ENCODE assay signal across 8 mouse cellular contexts in the genomic region with DNA sequence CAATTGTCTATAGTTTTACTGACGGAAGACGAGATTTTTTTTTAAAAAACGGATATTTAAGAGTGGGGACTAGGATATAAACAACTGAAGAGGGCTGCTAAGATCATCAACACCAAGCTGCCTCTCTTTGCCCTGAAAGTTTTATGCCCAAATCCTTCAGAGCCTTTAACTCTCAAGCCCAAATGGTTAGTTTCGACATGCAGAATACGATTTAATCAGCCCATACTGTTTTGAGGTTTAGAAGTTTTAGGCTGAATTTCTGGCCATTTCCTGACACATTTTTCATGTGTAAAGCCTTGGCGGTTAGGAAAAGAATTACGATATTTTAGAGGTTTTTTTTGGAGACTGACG. TPM values are rescaled to one million over a fixed set of nuclear protein-coding genes. Genes with fewer than 3 reads are reported as not detected.
DNase-seq lines count a peak whose midpoint lies in the region; ATAC-seq and TF ChIP-seq lines count a peak whose summit lies in the region.

No protein-coding gene starts in this region.

- no peak; the same call in 1 of the 2 replicates for ATAC-seq in heart, postnatal 0 days (ENCODE audit: insufficient read depth, low read depth)

- no peaks in the 10 kb centered on the region for H3K36me3 ChIP-seq in heart, embryonic 10.5 days
- no peaks in the 10 kb centered on the region; the same call in 1 of the 2 replicates for H3K36me3 ChIP-seq in ES-E14 (ENCODE audit: control insufficient read depth, insufficient read depth, low read length, poor library complexity, severe bottlenecking)
- no peaks in the 10 kb centered on the region; the same call in 1 of the 2 replicates for H3K36me3 ChIP-seq in heart, postnatal 0 days (replicated peaks; ENCODE audit: control insufficient read depth, insufficient read depth, low read length)
- no peaks in the 10 kb centered on the region for H3K36me3 ChIP-seq in macrophage (ENCODE audit: inconsistent target)

- DNase-seq in heart, embryonic 10.5 days (ENCODE audit: low spot score): no peak
- DNase-seq in heart, postnatal 10 days: no peak
- DNase-seq in ES-E14 (ENCODE audit: low read depth, low spot score) (no peak), MN1 (ENCODE audit: low spot score) (no peak)
- DNase-seq in heart, postnatal 0 days (ENCODE audit: low spot score): no peak
- no peak for DNase-seq in embryo, embryonic 10.5 days (ENCODE audit: low spot score)
- no peak for DNase-seq in cerebellum, postnatal 25 days

- H3K9ac ChIP-seq in ES-E14 (ENCODE audit: insufficient read depth, low read depth, low read length, poor library complexity, severe bottlenecking): no peak overlapping the region
- H3K9ac ChIP-seq in heart, postnatal 0 days (replicated peaks; ENCODE audit: low read depth, low read length): peak overlapping the region; percentile 73

- peak overlapping the region; percentile 61 for H3K4me2 ChIP-seq in heart, postnatal 0 days (ENCODE audit: low read depth, low read length)

- no peak for TF ChIP-seq CTCF in heart, postnatal 0 days (IDR thresholded peaks at IDR 0.05; ENCODE audit: low read depth)

- H3K27me3 ChIP-seq in heart, embryonic 10.5 days (ENCODE audit: insufficient read depth, poor library complexity, severe bottlenecking): no peaks in the 10 kb centered on the region
- H3K27me3 ChIP-seq in heart, postnatal 0 days (ENCODE audit: control insufficient read depth, insufficient read depth, low read length): no peaks in the 10 kb centered on the region

- intact Hi-C loops in heart, postnatal 10 days (cut with DNase I): loop anchor here (5.0 kb wide), 2 partner anchors 36 to 69 kb away; a partner anchor contains a TSS

- TF ChIP-seq EP300 in heart, postnatal 0 days (IDR thresholded peaks at IDR 0.05; ENCODE audit: low read depth): no peak

- H3K4me1 ChIP-seq in heart, embryonic 10.5 days: peaks cover 17% of the 10 kb centered on the region
- 0 out of 4 replicates have a peak, but pooled peaks cover 0 to 2% of the 10 kb centered on the region in 2 experiments for H3K4me1 ChIP-seq in ES-E14 (ENCODE audit: control insufficient read depth in 2 of 2, insufficient read depth in 2 of 2, low read length in 2 of 2, poor library complexity in 1 of 2)
- H3K4me1 ChIP-seq in heart, postnatal 0 days (ENCODE audit: control insufficient read depth, insufficient read depth): peaks cover 22% of the 10 kb centered on the region

- 50% methylated on average over 8 of the region's 8 CpGs for whole genome bisulfite sequencing in heart, embryonic 10.5 days
- WGBS in heart, postnatal 0 days: 48% methylated on average over 8 of the region's 8 CpGs
- 41% methylated on average over 8 of the region's 8 CpGs for WGBS in macrophage (ENCODE audit: missing documents)

- in situ Hi-C loops in ES-E14 (cut with MboI; ENCODE audit: low sequenced_read_pairs in 2 of 2, unreplicated experiment in 2 of 2): no loop called here

- no peaks in the 10 kb centered on the region for H3K9me3 ChIP-seq in heart, embryonic 10.5 days
- H3K9me3 ChIP-seq in ES-E14 (ENCODE audit: control insufficient read depth, insufficient read depth, low read depth, low read length): peaks cover 10% of the 10 kb centered on the region
- H3K9me3 ChIP-seq in heart, postnatal 0 days (replicated peaks; ENCODE audit: control insufficient read depth, low read length): 0 out of 2 replicates have a peak, but pooled peaks cover 2% of the 10 kb centered on the region

- H3K79me2 ChIP-seq in macrophage (ENCODE audit: inconsistent target): peaks cover 44% of the 10 kb centered on the region

- peak overlapping the region; percentile 92 for H3K4me3 ChIP-seq in heart, embryonic 10.5 days
- H3K4me3 ChIP-seq in ES-E14 (ENCODE audit: insufficient read depth in 1 of 2, low read depth in 1 of 2, low read length in 2 of 2, poor library complexity in 1 of 2, severe bottlenecking in 1 of 2): peak overlapping the region; percentile 75 to 87; a peak in 2 of 4 replicates
- H3K4me3 ChIP-seq in heart, postnatal 0 days (ENCODE audit: low read depth, low read length): peak overlapping the region; percentile 75
- no peak overlapping the region; the same call in 1 of the 2 replicates for H3K4me3 ChIP-seq in macrophage (ENCODE audit: inconsistent target)

- peak overlapping the region; percentile 98; the same call in 1 of the 2 replicates for H3K27ac ChIP-seq in heart, embryonic 10.5 days
- no peak overlapping the region for H3K27ac ChIP-seq in ES-E14 (ENCODE audit: insufficient read depth, low read depth, low read length, poor library complexity, severe bottlenecking)
- peak overlapping the region; percentile 81 for H3K27ac ChIP-seq in heart, postnatal 0 days (ENCODE audit: low read depth)
- 0 out of 2 replicates have a peak overlapping the region, but pooled peaks have one; percentile 17 for H3K27ac ChIP-seq in macrophage

TF ChIP-seq in ES-E14, 5 proteins besides CTCF, POLR2A, EP300 and RAD21:
- TF ChIP-seq ZNF384 (IDR thresholded peaks at IDR 0.05; ENCODE audit: low read depth, low read length) (no peak), ZC3H11A (IDR thresholded peaks at IDR 0.05; ENCODE audit: borderline replicate concordance, low read depth, low read length) (no peak), MAFK (IDR thresholded peaks at IDR 0.05; ENCODE audit: insufficient read depth, low read depth, low read length) (no peak), HCFC1 (IDR thresholded peaks at IDR 0.05; ENCODE audit: borderline replicate concordance, insufficient read depth, low read length) (no peak), CHD2 (IDR thresholded peaks at IDR 0.05; ENCODE audit: low read depth, low read length) (no peak)

RNA-seq across cellular contexts. Expression of a gene that starts 0.3 kb away (rescaled TPM):
- polyA plus RNA-seq in heart, embryonic 10.5 days (2016; fragmentation: Nextera tagmentation; extraction: Ambion mirVana): 40.4 and 46.2 TPM in 2 replicates
- total RNA-seq in heart, postnatal 10 days (2021): 10 to 100 TPM; 19.5 to 20.2 TPM
- 22.9 and 26.1 TPM in 2 replicates for total RNA-seq in ES-E14 (2012; rRNA removed)
- total RNA-seq in heart, postnatal 0 days (2014; rRNA removed; ENCODE audit: low replicate concordance): 19.4 and 20.8 TPM in 2 replicates
- 18.1 and 20.0 TPM in 2 replicates for polyA plus RNA-seq in heart, postnatal 0 days (2015; fragmentation: Nextera tagmentation; extraction: Ambion mirVana)
- 100 to 1,000 TPM; 280 to 710 (median 376) TPM for total RNA-seq in macrophage (2018; cell fraction: chromatin; rRNA removed)
- total RNA-seq in macrophage (2018; cell fraction: cytosol; rRNA removed): 10 to 100 TPM in 16 of 26 experiments, 1 to 10 TPM in 10; 6.2 to 22.0 (median 11.1) TPM
- 100 to 1,000 TPM; 120 to 382 (median 220) TPM for total RNA-seq in macrophage (2018; cell fraction: nucleus; rRNA removed)
- polyA plus RNA-seq in macrophage (2018): 15.7 to 24.7 TPM (median 24.3 TPM) in 3 replicates

RNA-seq across cellular contexts. Expression of a gene that starts 38.0 kb away (rescaled TPM):
- 541 and 623 TPM in 2 replicates for polyA plus RNA-seq in heart, embryonic 10.5 days (2016; fragmentation: Nextera tagmentation; extraction: Ambion mirVana)
- 100 to 1,000 TPM; 197 to 228 TPM for total RNA-seq in heart, postnatal 10 days (2021)
- total RNA-seq in ES-E14 (2012; rRNA removed): 214 and 281 TPM in 2 replicates
- 200 and 520 TPM in 2 replicates for total RNA-seq in heart, postnatal 0 days (2014; rRNA removed; ENCODE audit: low replicate concordance)
- 604 and 668 TPM in 2 replicates for polyA plus RNA-seq in heart, postnatal 0 days (2015; fragmentation: Nextera tagmentation; extraction: Ambion mirVana)
- 10 to 100 TPM in 20 of 26 experiments, 1 to 10 TPM in 6; 6.5 to 35.0 (median 16.4) TPM for total RNA-seq in macrophage (2018; cell fraction: chromatin; rRNA removed)
- 10 to 100 TPM; 24.6 to 52.8 (median 38.3) TPM for total RNA-seq in macrophage (2018; cell fraction: cytosol; rRNA removed)
- total RNA-seq in macrophage (2018; cell fraction: nucleus; rRNA removed): 10 to 100 TPM in 22 of 26 experiments, 1 to 10 TPM in 4; 8.1 to 45.3 (median 16.8) TPM
- 40.8 to 95.0 TPM (median 60.5 TPM) in 3 replicates for polyA plus RNA-seq in macrophage (2018)

RNA-seq across cellular contexts. Expression of a gene that starts 39.6 kb away (rescaled TPM):
- 10.4 and 12.0 TPM in 2 replicates for polyA plus RNA-seq in heart, embryonic 10.5 days (2016; fragmentation: Nextera tagmentation; extraction: Ambion mirVana)
- total RNA-seq in heart, postnatal 10 days (2021): 1 to 10 TPM; 6.5 to 7.2 TPM
- 45.6 and 51.2 TPM in 2 replicates for total RNA-seq in ES-E14 (2012; rRNA removed)
- total RNA-seq in heart, postnatal 0 days (2014; rRNA removed; ENCODE audit: low replicate concordance): 4.6 and 7.6 TPM in 2 replicates
- 4.5 and 5.0 TPM in 2 replicates for polyA plus RNA-seq in heart, postnatal 0 days (2015; fragmentation: Nextera tagmentation; extraction: Ambion mirVana)
- 10 to 100 TPM; 11.6 to 42.4 (median 21.2) TPM for total RNA-seq in macrophage (2018; cell fraction: chromatin; rRNA removed)
- total RNA-seq in macrophage (2018; cell fraction: cytosol; rRNA removed): 1 to 10 TPM; 1.4 to 6.2 (median 2.7) TPM
- total RNA-seq in macrophage (2018; cell fraction: nucleus; rRNA removed): 10 to 100 TPM in 15 of 26 experiments, 1 to 10 TPM in 11; 4.1 to 28.9 (median 12.4) TPM
- 2.3 to 5.2 TPM (median 5.0 TPM) in 3 replicates for polyA plus RNA-seq in macrophage (2018)
